Mouse (Mus musculus) stomach, embryonic 14.5 days (tissue): ENCODE measurements around the gene Plscr5. TPM values are rescaled to one million over a fixed set of nuclear protein-coding genes. Genes with fewer than 3 reads are reported as not detected.
A peak's percentile ranks its signal among the peaks of the same experiment; 100 is the strongest.

Experiments used
- ATAC-seq: fragments of 200-750 bp; cut with Nextera tagmentation; 2 replicates; pipeline ENCODE4 v1.8.0; 2017; ENCODE audit warnings: low read depth, moderate TSS enrichment; ENCODE audit not compliant: insufficient number of reproducible peaks, insufficient read depth, low FRiP score
- H3K27ac ChIP-seq: fragments of 300-500 bp; sonication (generic); 2 replicates; pipeline ENCODE4 v1.5.1; 2014; ENCODE audit warnings: mild to moderate bottlenecking, low read length, moderate library complexity, mixed read lengths
- H3K27me3 ChIP-seq: fragments of 300-500 bp; sonication (generic); 2 replicates; pipeline ENCODE4 v1.6.1; 2014; ENCODE audit warnings: low read length, control low read depth, mixed read lengths; ENCODE audit not compliant: control insufficient read depth, insufficient read depth
- H3K36me3 ChIP-seq: fragments of 300-500 bp; sonication (generic); 2 replicates; pipeline ENCODE4 v1.6.1; 2014; ENCODE audit warnings: mild to moderate bottlenecking, control low read depth, low read length, moderate library complexity, mixed read lengths; ENCODE audit not compliant: control insufficient read depth, insufficient read depth
- H3K4me1 ChIP-seq: fragments of 300-500 bp; sonication (generic); 2 replicates; pipeline ENCODE4 v1.6.1; 2014; ENCODE audit warnings: low read length, control low read depth, mixed read lengths; ENCODE audit not compliant: control insufficient read depth, insufficient read depth
- H3K4me2 ChIP-seq: fragments of 300-500 bp; sonication (generic); replicated peaks from 2 replicates; pipeline ENCODE4 v1.6.1; 2014; ENCODE audit warnings: low read depth, low read length, control low read depth
- H3K4me3 ChIP-seq: fragments of 300-500 bp; sonication (generic); 2 replicates; pipeline ENCODE4 v1.5.1; 2014; ENCODE audit warnings: low read depth, low read length, control low read depth
- H3K9ac ChIP-seq: fragments of 300-500 bp; sonication (generic); replicated peaks from 2 replicates; pipeline ENCODE4 v1.6.1; 2014; ENCODE audit warnings: low read depth, mild to moderate bottlenecking, control low read depth, low read length, moderate library complexity, mixed read lengths
- H3K9me3 ChIP-seq: fragments of 300-500 bp; sonication (generic); 2 replicates; pipeline ENCODE4 v1.6.1; 2016; ENCODE audit warnings: low read depth, low read length, control low read depth; ENCODE audit not compliant: control insufficient read depth
- WGBS: fragments of 180-500 bp; shearing (Covaris S2); extraction: QIAGEN DNeasy Blood & Tissue Kit; methylation state at CpG from one replicate; pipeline ENCODE4 v1.1.7; 2014; 5-methylcytosine and 5-hydroxymethylcytosine counted together
- polyA plus RNA-seq: library from polyadenylated mRNA; unstranded; fragments of >200 nt; fragmentation: Nextera tagmentation; extraction: Ambion mirVana; gene quantifications from 2 replicates; pipeline ENCODE4 v1.2.1, GENCODE M21; 2014

Gene Plscr5
- polyA plus RNA-seq, 1 experiment from 2014 or later: 0.27 TPM

DNA sequence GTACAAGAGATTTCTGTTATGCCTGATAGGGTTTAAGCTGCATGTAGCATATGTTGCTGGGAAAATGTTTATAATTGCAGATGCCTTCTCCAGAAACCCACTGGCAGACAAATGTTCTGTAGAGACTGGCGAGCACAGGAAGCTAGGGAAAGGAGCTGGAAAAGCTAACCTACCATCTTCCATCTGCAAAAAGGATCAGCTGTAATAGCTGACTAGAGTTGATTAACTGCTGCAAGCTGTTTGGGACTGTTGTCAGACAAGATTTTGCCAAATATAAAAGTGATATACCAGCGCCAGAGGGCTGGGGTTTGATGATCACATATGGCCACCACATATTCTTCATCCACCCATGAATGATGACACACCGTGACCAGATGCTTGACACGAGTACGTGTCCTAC, 6.8 kb downstream of the Plscr5 start:
- no peaks in the 10 kb centered on the region for H3K9me3 ChIP-seq
- no peaks in the 10 kb centered on the region for H3K4me1 ChIP-seq
- 80% methylated on average over 5 of the region's 5 CpGs for WGBS
- H3K36me3 ChIP-seq: no peaks in the 10 kb centered on the region
- no peak overlapping the region for H3K4me2 ChIP-seq
- no peak for ATAC-seq
- no peak overlapping the region for H3K4me3 ChIP-seq
- H3K27ac ChIP-seq: no peak overlapping the region
- H3K9ac ChIP-seq: no peak overlapping the region
- no peaks in the 10 kb centered on the region for H3K27me3 ChIP-seq

DNA sequence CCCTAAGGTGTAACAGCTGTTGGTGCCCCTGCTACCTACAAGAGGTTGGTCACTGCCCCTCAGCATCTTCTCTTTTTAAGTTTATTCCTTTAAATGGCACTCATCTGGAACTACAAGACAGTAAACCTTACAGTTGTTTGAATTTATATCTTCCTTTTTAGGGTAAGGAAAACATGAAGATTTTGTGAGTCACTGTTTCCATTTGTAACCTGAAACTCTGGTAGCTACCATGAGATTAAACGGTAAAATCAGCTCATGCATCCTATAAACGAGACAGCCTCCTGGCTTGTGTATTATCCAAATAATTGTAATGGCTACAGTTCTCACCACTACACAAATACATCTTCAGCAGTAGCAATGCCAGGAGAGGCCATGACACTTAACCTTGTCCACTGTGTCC, 11.7 kb downstream of the Plscr5 start:
- Histone ChIP-seq H3K4me3 (no peak overlapping the region), H3K9me3 (no peaks in the 10 kb centered on the region), H3K9ac (no peak overlapping the region), H3K4me2 (no peak overlapping the region), H3K27ac (no peak overlapping the region), H3K27me3 (no peaks in the 10 kb centered on the region), H3K4me1 (no peaks in the 10 kb centered on the region), H3K36me3 (no peaks in the 10 kb centered on the region)
- ATAC-seq: no peak
- WGBS: 52% methylated on average over 2 of the region's 2 CpGs

DNA sequence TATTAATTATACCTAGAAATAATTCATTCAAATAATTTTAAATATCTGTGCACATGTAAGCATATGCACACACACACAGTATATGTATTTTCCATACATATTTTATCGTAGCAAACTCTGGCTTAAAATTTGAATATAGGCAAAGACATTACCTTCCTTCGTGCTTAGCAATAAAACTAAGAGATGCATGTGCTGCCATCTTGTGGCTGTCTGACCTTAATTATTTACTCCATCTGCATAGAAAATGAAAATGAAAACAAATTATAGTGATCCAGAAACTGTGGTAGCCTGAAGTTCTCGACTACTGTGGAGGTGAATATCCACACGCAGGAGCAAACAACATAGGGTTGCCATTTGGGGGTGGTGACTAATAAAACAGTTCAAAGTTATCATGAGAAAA, 14.6 kb downstream of the Plscr5 start:
- no peak for ATAC-seq
- 47% methylated on average over 4 of the region's 4 CpGs for WGBS

DNA sequence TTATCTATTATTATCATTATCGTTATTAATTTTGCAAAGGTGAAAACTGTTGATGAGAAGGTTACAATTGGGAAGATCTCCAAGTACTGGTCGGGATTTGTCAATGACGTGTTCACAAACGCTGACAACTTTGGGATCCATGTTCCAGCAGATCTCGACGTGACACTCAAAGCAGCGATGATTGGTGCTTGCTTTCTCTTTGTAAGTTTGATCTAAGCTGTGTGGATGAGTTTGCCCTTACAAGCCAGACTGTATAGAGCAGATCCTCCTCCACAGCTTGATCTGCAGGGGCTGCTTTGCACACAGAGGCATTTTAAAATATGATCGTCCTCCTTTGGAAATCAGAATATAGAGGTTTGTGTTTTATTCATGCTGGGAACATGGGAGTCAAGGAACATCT, 15.0 kb downstream of the Plscr5 start:
- no peak overlapping the region for H3K27ac ChIP-seq
- H3K9ac ChIP-seq: no peak overlapping the region
- no peaks in the 10 kb centered on the region for H3K9me3 ChIP-seq

More for the DNA sequence above, 14.6 kb downstream of the Plscr5 start:
- H3K9ac ChIP-seq: no peak overlapping the region
- no peaks in the 10 kb centered on the region for H3K9me3 ChIP-seq
- H3K27me3 ChIP-seq: no peaks in the 10 kb centered on the region
- H3K4me3 ChIP-seq: no peak overlapping the region
- H3K4me1 ChIP-seq: no peaks in the 10 kb centered on the region
- H3K27ac ChIP-seq: no peak overlapping the region
- no peak overlapping the region for H3K4me2 ChIP-seq
- H3K36me3 ChIP-seq: no peaks in the 10 kb centered on the region

DNA sequence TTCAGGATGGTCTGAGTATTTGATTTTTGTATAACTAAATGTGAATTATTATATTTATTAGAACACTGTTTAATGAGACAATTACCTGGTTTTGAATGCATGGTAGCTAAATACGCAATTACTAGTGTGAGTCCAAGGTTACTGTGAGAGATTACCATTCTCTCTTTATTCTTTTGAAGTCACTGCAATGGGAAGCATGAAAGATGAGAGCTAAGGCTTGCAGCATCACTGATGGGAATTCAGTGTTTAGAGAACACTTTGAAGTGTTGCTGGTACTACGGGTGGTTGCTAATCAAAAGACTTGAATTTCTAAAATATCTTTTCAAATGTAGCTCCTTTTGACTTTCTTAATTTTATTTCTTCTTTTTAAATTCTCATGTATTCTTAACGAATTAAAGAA, 17.1 kb downstream of the Plscr5 start:
- 81% methylated on average over 3 of the region's 3 CpGs for WGBS
- Histone ChIP-seq H3K4me1 (no peaks in the 10 kb centered on the region), H3K27me3 (no peaks in the 10 kb centered on the region), H3K9ac (no peak overlapping the region), H3K36me3 (no peaks in the 10 kb centered on the region), H3K27ac (no peak overlapping the region), H3K4me3 (no peak overlapping the region), H3K9me3 (no peaks in the 10 kb centered on the region), H3K4me2 (no peak overlapping the region)
- ATAC-seq: no peak

More for the DNA sequence above, 15.0 kb downstream of the Plscr5 start:
- no peak for ATAC-seq
- WGBS: 69% methylated on average over 8 of the region's 8 CpGs
- Histone ChIP-seq H3K36me3 (no peaks in the 10 kb centered on the region), H3K4me1 (no peaks in the 10 kb centered on the region), H3K27me3 (no peaks in the 10 kb centered on the region), H3K4me2 (no peak overlapping the region), H3K4me3 (no peak overlapping the region)

DNA sequence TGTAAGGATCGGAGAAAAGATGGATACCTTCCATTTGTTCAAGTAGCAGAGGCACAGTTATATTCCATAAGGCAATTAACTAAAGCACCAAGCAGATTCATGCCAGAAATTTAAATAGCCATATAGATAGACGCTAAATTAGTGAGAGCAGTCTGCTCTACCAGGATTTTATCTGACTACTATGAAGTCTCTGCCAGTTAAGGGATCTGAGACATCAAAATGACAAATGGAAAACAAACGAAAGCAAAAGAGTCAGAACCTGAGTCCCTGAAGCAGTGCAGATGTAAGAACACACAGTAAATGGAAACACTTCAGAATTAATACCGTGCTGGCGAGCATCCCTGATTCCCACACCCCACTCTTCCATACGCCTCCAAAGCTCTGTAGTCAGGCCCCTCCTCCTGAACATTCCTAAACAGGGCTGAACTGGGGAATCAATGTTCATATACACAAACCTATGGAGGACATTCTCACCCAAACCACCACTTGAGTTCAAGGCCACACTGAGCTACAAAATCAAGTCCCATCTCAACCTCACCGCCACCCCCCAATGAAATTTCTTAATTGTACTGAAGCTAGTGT, 17.7 kb downstream of the Plscr5 start:
- H3K36me3 ChIP-seq: no peaks in the 10 kb centered on the region
- peak; percentile 63; the same call in 1 of the 2 replicates for ATAC-seq
- no peak overlapping the region for H3K4me3 ChIP-seq
- H3K4me1 ChIP-seq: no peaks in the 10 kb centered on the region
- H3K27me3 ChIP-seq: no peaks in the 10 kb centered on the region
- H3K27ac ChIP-seq: no peak overlapping the region
- 41% methylated on average over 7 of the region's 7 CpGs for WGBS
- H3K9me3 ChIP-seq: no peaks in the 10 kb centered on the region
- no peak overlapping the region for H3K4me2 ChIP-seq
- H3K9ac ChIP-seq: no peak overlapping the region

DNA sequence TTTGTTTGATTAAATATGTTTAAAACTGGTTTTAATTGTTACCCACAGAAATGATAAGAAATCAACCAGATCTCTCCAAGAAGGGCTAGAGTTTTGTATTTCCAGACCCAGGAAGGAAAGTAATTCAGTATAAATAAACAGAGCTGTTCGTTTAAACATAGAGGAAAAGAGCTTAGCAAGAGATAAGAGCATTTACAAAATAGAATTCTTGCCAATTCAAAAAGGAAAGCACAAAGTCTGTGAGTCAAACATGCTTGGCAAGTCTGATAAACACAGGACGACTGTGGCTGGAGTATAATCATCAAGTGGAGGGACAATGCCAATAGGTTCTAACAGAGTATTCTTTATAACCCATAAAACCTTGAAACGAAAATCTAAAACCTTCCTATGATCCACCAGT, 18.3 kb downstream of the Plscr5 start:
- Histone ChIP-seq H3K27me3 (no peaks in the 10 kb centered on the region), H3K4me2 (no peak overlapping the region), H3K9me3 (no peaks in the 10 kb centered on the region), H3K4me3 (no peak overlapping the region), H3K27ac (no peak overlapping the region), H3K36me3 (no peaks in the 10 kb centered on the region), H3K9ac (no peak overlapping the region), H3K4me1 (no peaks in the 10 kb centered on the region)
- ATAC-seq: no peak
- 26% methylated on average over 3 of the region's 3 CpGs for WGBS

DNA sequence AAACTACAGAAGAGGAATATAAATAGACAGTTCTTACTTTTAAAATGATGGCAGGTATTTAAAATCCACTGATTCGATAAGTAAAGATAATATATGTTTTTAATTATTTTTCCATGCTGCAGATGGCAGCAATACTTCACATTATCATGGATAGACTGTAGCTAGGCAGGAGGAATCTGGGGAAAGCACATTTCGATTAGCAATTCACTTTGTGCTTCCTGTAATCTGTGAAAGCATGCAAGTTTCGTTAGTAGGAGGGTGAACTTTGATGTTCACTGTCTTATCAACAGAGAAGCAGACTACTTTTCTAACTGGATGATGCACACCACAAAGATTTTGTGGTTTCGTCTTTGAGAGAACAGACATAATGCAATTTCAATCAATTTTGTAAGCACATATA, 24.7 kb downstream of the Plscr5 start:
- no peak for ATAC-seq
- 59% methylated on average over 4 of the region's 4 CpGs for WGBS
- no peaks in the 10 kb centered on the region for H3K4me1 ChIP-seq

DNA sequence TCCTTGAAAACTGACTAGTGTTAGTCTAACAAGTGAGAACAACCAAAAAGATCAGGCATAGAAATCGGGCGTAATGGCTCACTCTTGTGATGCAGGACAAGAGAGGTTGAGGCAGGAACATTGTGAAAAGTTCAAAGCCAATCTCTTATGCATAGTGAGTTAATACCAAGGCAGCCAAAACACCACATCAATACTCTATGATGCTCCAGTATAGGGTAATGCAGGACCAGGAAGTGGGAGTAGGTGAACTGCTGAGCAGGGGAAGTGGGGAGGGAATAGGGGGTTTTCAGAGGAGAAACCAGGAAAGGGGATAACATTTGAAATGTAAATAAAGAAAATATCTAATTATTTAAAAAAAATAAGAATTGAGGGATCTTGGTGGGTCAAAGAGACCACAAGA, 25.2 kb downstream of the Plscr5 start:
- Histone ChIP-seq H3K4me3 (no peak overlapping the region), H3K36me3 (no peaks in the 10 kb centered on the region), H3K27me3 (no peaks in the 10 kb centered on the region), H3K9ac (no peak overlapping the region), H3K27ac (no peak overlapping the region), H3K4me1 (no peaks in the 10 kb centered on the region), H3K4me2 (no peak overlapping the region), H3K9me3 (no peaks in the 10 kb centered on the region)
- WGBS: 92% methylated on average over 2 of the region's 2 CpGs
- ATAC-seq: no peak

More for the DNA sequence above, 24.7 kb downstream of the Plscr5 start:
- H3K4me3 ChIP-seq: no peak overlapping the region
- no peaks in the 10 kb centered on the region for H3K9me3 ChIP-seq
- H3K36me3 ChIP-seq: no peaks in the 10 kb centered on the region
- H3K4me2 ChIP-seq: no peak overlapping the region
- H3K27me3 ChIP-seq: no peaks in the 10 kb centered on the region
- no peak overlapping the region for H3K9ac ChIP-seq
- no peak overlapping the region for H3K27ac ChIP-seq
